Mouse (Mus musculus) MEL (cell line): ENCODE measurements around the gene Nrip3. TPM values are rescaled to one million over a fixed set of nuclear protein-coding genes. Genes with fewer than 3 reads are reported as not detected.

Source experiments
- DNase-seq: peaks from one replicate; pipeline ENCODE4 v3.0.0; 2011; ENCODE audit warnings: low read depth, low spot score
- H3K27ac ChIP-seq: 2 replicates; pipeline ENCODE4 v1.5.1; 2012; ENCODE audit warnings: low read depth, mild to moderate bottlenecking, control low read depth, low read length, moderate library complexity; ENCODE audit not compliant: control insufficient read depth
- H3K27me3 ChIP-seq, 2 experiments: fragments of 150-350 bp in 1 of 2; sonication (generic) in 1 of 2; 2 replicates each; pipeline ENCODE4 v1.6.1; 2012; ENCODE audit warnings: low read length in 2 of 2, mild to moderate bottlenecking in 2 of 2, improper control_type of control experiment in 1 of 2, moderate library complexity in 1 of 2; ENCODE audit not compliant: insufficient read depth in 2 of 2, control insufficient read depth in 1 of 2
- H3K36me3 ChIP-seq, 2 experiments: 2 replicates each; pipeline ENCODE4 v1.6.1; 2012 to 2014; ENCODE audit warnings: low read length in 2 of 2, improper control_type of control experiment in 1 of 2, inconsistent platforms in 1 of 2, mild to moderate bottlenecking in 1 of 2; ENCODE audit not compliant: insufficient read depth in 2 of 2, control insufficient read depth in 1 of 2
- H3K4me1 ChIP-seq, 2 experiments: fragments of 150-350 bp in 1 of 2; sonication (generic) in 1 of 2; 2 replicates each; pipeline ENCODE4 v1.6.1; 2012; ENCODE audit warnings: low read length in 2 of 2, improper control_type of control experiment in 1 of 2, mild to moderate bottlenecking in 1 of 2; ENCODE audit not compliant: insufficient read depth in 2 of 2, control insufficient read depth in 1 of 2
- H3K4me3 ChIP-seq, 2 experiments: fragments of 150-350 bp in 1 of 2; sonication (generic) in 1 of 2; 2 replicates each; pipeline ENCODE4 v1.5.1; 2012; ENCODE audit warnings: low read depth in 2 of 2, low read length in 2 of 2, mild to moderate bottlenecking in 2 of 2, moderate library complexity in 2 of 2, control low read depth in 1 of 2, improper control_type of control experiment in 1 of 2; ENCODE audit not compliant: control insufficient read depth in 1 of 2, insufficient read depth in 1 of 2
- H3K79me2 ChIP-seq: 2 replicates; pipeline ENCODE4 v1.6.1; 2012; ENCODE audit warnings: mild to moderate bottlenecking, low read length, moderate library complexity; ENCODE audit not compliant: control insufficient read depth, poor library complexity, insufficient read depth
- H3K9ac ChIP-seq: 2 replicates; pipeline ENCODE4 v1.6.1; 2012; ENCODE audit warnings: low read depth, mild to moderate bottlenecking, control low read depth, low read length, moderate library complexity; ENCODE audit not compliant: control insufficient read depth, poor library complexity, severe bottlenecking
- H3K9me3 ChIP-seq: fragments of 150-350 bp; sonication (generic); replicated peaks from 2 replicates; pipeline ENCODE4 v1.6.1; 2012; ENCODE audit warnings: mild to moderate bottlenecking, low read length, improper control_type of control experiment, moderate library complexity; ENCODE audit not compliant: insufficient read depth
- BHLHE40 ChIP-seq: IDR thresholded peaks from 2 replicates; pipeline ENCODE4 v1.6.1; 2012; ENCODE audit warnings: low read depth, mild to moderate bottlenecking, inconsistent platforms, low read length, improper control_type of control experiment, borderline replicate concordance
- CTCF ChIP-seq, 3 experiments: IDR thresholded peaks in 2 of 3; conservative IDR thresholded peaks in 1 of 3; 2 replicates each; pipeline ENCODE4 v1.5.1; 2011 to 2012; ENCODE audit warnings: low read length in 3 of 3, low read depth in 2 of 3, mild to moderate bottlenecking in 2 of 3, improper control_type of control experiment in 1 of 3, inconsistent platforms in 1 of 3, mixed read lengths in 1 of 3, moderate library complexity in 1 of 3; ENCODE audit not compliant: control insufficient read depth in 1 of 3, insufficient read depth in 1 of 3, poor library complexity in 1 of 3, severe bottlenecking in 1 of 3
- E2F4 ChIP-seq: IDR thresholded peaks from 2 replicates; pipeline ENCODE4 v1.6.1; 2011; ENCODE audit warnings: low read depth, low read length, improper control_type of control experiment, borderline replicate concordance
- ELF1 ChIP-seq: IDR thresholded peaks from 2 replicates; pipeline ENCODE4 v1.6.1; 2014; ENCODE audit warnings: low read depth, mild to moderate bottlenecking, inconsistent platforms, low read length, improper control_type of control experiment, moderate library complexity
- EP300 ChIP-seq, 2 experiments: IDR thresholded peaks; 2 replicates each; pipeline ENCODE4 v1.6.1; 2011; ENCODE audit warnings: improper control_type of control experiment in 2 of 2, low read length in 2 of 2, low read depth in 1 of 2, mild to moderate bottlenecking in 1 of 2
- ETS1 ChIP-seq: IDR thresholded peaks from 2 replicates; pipeline ENCODE4 v1.6.1; 2012; ENCODE audit warnings: low read depth, mild to moderate bottlenecking, inconsistent platforms, low read length, improper control_type of control experiment, moderate library complexity
- GABPA ChIP-seq: IDR thresholded peaks from 2 replicates; pipeline ENCODE4 v1.6.1; 2012; ENCODE audit warnings: low read depth, mild to moderate bottlenecking, inconsistent platforms, low read length, improper control_type of control experiment, moderate library complexity
- GATA1 ChIP-seq: IDR thresholded peaks from 2 replicates; pipeline ENCODE4 v1.6.1; 2011; ENCODE audit warnings: low read depth, low read length, improper control_type of control experiment
- HCFC1 ChIP-seq: IDR thresholded peaks from 2 replicates; pipeline ENCODE4 v1.6.1; 2012; ENCODE audit warnings: low read depth, mild to moderate bottlenecking, inconsistent platforms, low read length, improper control_type of control experiment, moderate library complexity
- JUND ChIP-seq: IDR thresholded peaks from 2 replicates; pipeline ENCODE4 v1.6.1; 2011; ENCODE audit warnings: low read depth, mild to moderate bottlenecking, improper control_type of control experiment, low read length
- KAT2A ChIP-seq: conservative IDR thresholded peaks from 2 replicates; pipeline ENCODE4 v1.6.1; 2012; ENCODE audit warnings: low read depth, low read length, improper control_type of control experiment, inconsistent platforms
- MAFK ChIP-seq: IDR thresholded peaks from 2 replicates; pipeline ENCODE4 v1.6.1; 2011; ENCODE audit warnings: low read depth, mild to moderate bottlenecking, low read length, improper control_type of control experiment, borderline replicate concordance
- MAX ChIP-seq: IDR thresholded peaks from 2 replicates; pipeline ENCODE4 v1.6.1; 2011; ENCODE audit warnings: low read length, improper control_type of control experiment
- MAZ ChIP-seq: IDR thresholded peaks from 2 replicates; pipeline ENCODE4 v1.6.1; 2012; ENCODE audit warnings: low read depth, mild to moderate bottlenecking, inconsistent platforms, low read length, improper control_type of control experiment
- MEF2A ChIP-seq: IDR thresholded peaks from 2 replicates; pipeline ENCODE4 v1.6.1; 2014; ENCODE audit warnings: low read depth, mild to moderate bottlenecking, inconsistent platforms, low read length, improper control_type of control experiment; ENCODE audit not compliant: poor library complexity, insufficient replicate concordance, severe bottlenecking; ENCODE audit errors: extremely low read depth
- MXI1 ChIP-seq: IDR thresholded peaks from 2 replicates; pipeline ENCODE4 v1.6.1; 2011; ENCODE audit warnings: mild to moderate bottlenecking, low read depth, low read length, improper control_type of control experiment
- MYB ChIP-seq: IDR thresholded peaks from 2 replicates; pipeline ENCODE4 v1.6.1; 2011; ENCODE audit warnings: mild to moderate bottlenecking, low read depth, low read length, improper control_type of control experiment
- MYC ChIP-seq: IDR thresholded peaks from 2 replicates; pipeline ENCODE4 v1.6.1; 2011; ENCODE audit warnings: low read depth, mild to moderate bottlenecking, low read length, improper control_type of control experiment, moderate library complexity
- NELFE ChIP-seq: IDR thresholded peaks from 2 replicates; pipeline ENCODE4 v1.6.1; 2011; ENCODE audit warnings: low read depth, low read length, improper control_type of control experiment
- POLR2AphosphoS2 ChIP-seq: IDR thresholded peaks from 2 replicates; pipeline ENCODE4 v1.6.1; 2011; ENCODE audit warnings: low read length, improper control_type of control experiment
- RCOR1 ChIP-seq: IDR thresholded peaks from 2 replicates; pipeline ENCODE4 v1.6.1; 2012; ENCODE audit warnings: low read depth, mild to moderate bottlenecking, inconsistent platforms, low read length, improper control_type of control experiment
- SIN3A ChIP-seq: IDR thresholded peaks from 2 replicates; pipeline ENCODE4 v1.6.1; 2012; ENCODE audit warnings: low read length, improper control_type of control experiment, inconsistent platforms
- SMC3 ChIP-seq: IDR thresholded peaks from 2 replicates; pipeline ENCODE4 v1.6.1; 2011; ENCODE audit warnings: low read depth, low read length, improper control_type of control experiment
- TAL1 ChIP-seq: IDR thresholded peaks from 2 replicates; pipeline ENCODE4 v1.6.1; 2012; ENCODE audit warnings: mild to moderate bottlenecking, inconsistent platforms, low read length, moderate library complexity, mixed read lengths
- TBP ChIP-seq: IDR thresholded peaks from 2 replicates; pipeline ENCODE4 v1.8.0; 2011; ENCODE audit warnings: low read depth, low read length, improper control_type of control experiment
- TCF12 ChIP-seq: IDR thresholded peaks from 2 replicates; pipeline ENCODE4 v1.6.1; 2014; ENCODE audit warnings: low read depth, mild to moderate bottlenecking, inconsistent platforms, low read length, improper control_type of control experiment, moderate library complexity
- UBTF ChIP-seq: IDR thresholded peaks from 2 replicates; pipeline ENCODE4 v1.6.1; 2012; ENCODE audit warnings: low read depth, mild to moderate bottlenecking, inconsistent platforms, low read length, improper control_type of control experiment, moderate library complexity, borderline replicate concordance; ENCODE audit not compliant: insufficient read depth
- USF1 ChIP-seq: IDR thresholded peaks from 2 replicates; pipeline ENCODE4 v1.6.1; 2014; ENCODE audit warnings: low read depth, mild to moderate bottlenecking, inconsistent platforms, low read length, improper control_type of control experiment, moderate library complexity
- ZC3H11A ChIP-seq: IDR thresholded peaks from 2 replicates; pipeline ENCODE4 v1.6.1; 2012; ENCODE audit warnings: low read depth, mild to moderate bottlenecking, inconsistent platforms, low read length, improper control_type of control experiment
- ZKSCAN1 ChIP-seq: IDR thresholded peaks from 2 replicates; pipeline ENCODE4 v1.6.1; 2012; ENCODE audit warnings: low read depth, mild to moderate bottlenecking, inconsistent platforms, low read length, improper control_type of control experiment, moderate library complexity
- ZMIZ1 ChIP-seq: IDR thresholded peaks from 2 replicates; pipeline ENCODE4 v1.6.1; 2012; ENCODE audit warnings: low read depth, mild to moderate bottlenecking, inconsistent platforms, low read length, improper control_type of control experiment, moderate library complexity
- ZNF384 ChIP-seq: IDR thresholded peaks from 2 replicates; pipeline ENCODE4 v1.6.1; 2012; ENCODE audit warnings: low read depth, mild to moderate bottlenecking, inconsistent platforms, low read length, improper control_type of control experiment
- polyA plus RNA-seq, 2 experiments: library from polyadenylated mRNA; stranded (reverse) in 1 of 2; unstranded in 1 of 2; fragments of >175 nt in 1 of 2; fragments of >200 nt in 1 of 2; gene quantifications; 2 replicates each; pipeline versions ENCODE4 v1.2.1 to v1.2.4; 2012; ENCODE audit warnings: low replicate concordance in 2 of 2, low read depth in 1 of 2; ENCODE audit not compliant: insufficient read length in 2 of 2, insufficient read depth in 1 of 2, missing spikeins in 1 of 2
- total RNA-seq: library from RNA; depleted of rRNA; stranded (reverse); fragments of 300-350 nt; gene quantifications from 2 replicates; pipeline ENCODE4 v1.2.3, GENCODE M21; 2012

The Nrip3 gene
- total and polyA plus RNA-seq, 3 experiments: not detected

DNA sequence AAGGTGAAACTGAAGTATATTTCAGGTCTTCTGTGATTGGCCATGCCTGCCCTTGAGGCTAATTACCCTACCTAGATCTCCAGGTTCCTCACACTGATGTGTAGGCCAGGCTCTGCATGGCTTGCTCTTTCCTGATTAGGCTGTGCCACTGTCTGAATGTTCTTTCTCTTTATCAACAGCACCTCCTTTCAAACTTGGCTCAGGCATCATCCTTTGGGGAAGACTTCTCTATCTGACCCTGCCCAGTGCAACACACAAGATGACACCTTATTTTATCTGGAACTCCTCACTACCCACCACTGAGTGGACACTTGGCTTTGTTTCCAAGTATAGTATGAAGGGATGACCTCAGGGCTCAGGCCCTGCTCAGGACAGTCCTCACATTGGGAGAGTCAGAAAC lies 36.1 kb upstream of the Nrip3 start:
- Histone ChIP-seq H3K36me3 (peaks cover 0 to 22% of the 10 kb centered on the region in 2 experiments; a peak in 2 of 4 replicates), H3K4me3 (peak overlapping the region in 1 of 2 experiments; percentile 14; a peak in 1 of 4 replicates), H3K27ac (peak overlapping the region; percentile 72), H3K79me2 (no peaks in the 10 kb centered on the region), H3K27me3 (no peaks in the 10 kb centered on the region), H3K9me3 (no peaks in the 10 kb centered on the region), H3K9ac (no peak overlapping the region), H3K4me1 (peaks cover 19 to 23% of the 10 kb centered on the region in 2 experiments)
- DNase-seq: peak; percentile 89
- 0 out of 2 replicates have a peak, but pooled peaks have one; percentile 14 for TF ChIP-seq MXI1
- peak; percentile 96 for TF ChIP-seq GATA1
- peak; percentile 86 for TF ChIP-seq ETS1
- TF ChIP-seq NELFE: 0 out of 2 replicates have a peak, but pooled peaks have one; percentile 21
- TF ChIP-seq ELF1: no peak
- peak; percentile 33; the same call in 1 of the 2 replicates for TF ChIP-seq MAFK
- TF ChIP-seq ZMIZ1: no peak
- TF ChIP-seq MYC: 0 out of 2 replicates have a peak, but pooled peaks have one; percentile 33
- peak; percentile 96 to 97 for TF ChIP-seq EP300 (IDR thresholded peaks at IDR 0.05; ENCODE audit: low read depth in 1 of 2, low read length in 2 of 2)
- TF ChIP-seq USF1: no peak
- 0 out of 2 replicates have a peak, but pooled peaks have one; percentile 23 for TF ChIP-seq MEF2A
- peak; percentile 47; the same call in 1 of the 2 replicates for TF ChIP-seq MAZ
- no peak for TF ChIP-seq GABPA
- TF ChIP-seq TCF12: peak; percentile 97
- TF ChIP-seq POLR2AphosphoS2: peak; percentile 65; the same call in 1 of the 2 replicates
- peak; percentile 75 for TF ChIP-seq RCOR1
- no peak for TF ChIP-seq ZNF384
- TF ChIP-seq MYB: peak; percentile 49
- TF ChIP-seq TAL1: peak; percentile 95
- TF ChIP-seq JUND: peak; percentile 52; the same call in 1 of the 2 replicates
- no peak for TF ChIP-seq UBTF
- no peak for TF ChIP-seq BHLHE40
- 0 out of 2 replicates have a peak, but pooled peaks have one; percentile 8 for TF ChIP-seq SMC3
- TF ChIP-seq E2F4: no peak
- no peak for TF ChIP-seq HCFC1
- peak; percentile 75 for TF ChIP-seq SIN3A
- no peak for TF ChIP-seq ZC3H11A
- TF ChIP-seq TBP: 0 out of 2 replicates have a peak, but pooled peaks have one; percentile 23
- TF ChIP-seq CTCF (IDR thresholded peaks at IDR 0.05 in 2 of 3, conservative IDR thresholded peaks at IDR 0.05 in 1 of 3; ENCODE audit: control insufficient read depth in 1 of 3, insufficient read depth in 1 of 3, low read depth in 2 of 3, low read length in 3 of 3, poor library complexity in 1 of 3, severe bottlenecking in 1 of 3): no peak
- no peak for TF ChIP-seq ZKSCAN1
- TF ChIP-seq MAX: peak; percentile 57
- TF ChIP-seq KAT2A: no peak
